Mouse (Mus musculus): Measurements from ENCODE around the gene Ibsp. TPM values are rescaled to one million over a fixed set of nuclear protein-coding genes. Genes with fewer than 3 reads are reported as not detected.

Ibsp gene
- total RNA-seq, 4 experiments from 2014 or later, result not detected

- no peak for DNase-seq (ENCODE audit: low spot score in 2 of 2)
Measured at GRCm38 (mm10) chr5:104340513-104340829, 41.5 kb downstream of the Ibsp start.

GRCm38 (mm10) chr5:104342881-104343280 lies 43.9 kb downstream of the Ibsp start:
- no peak for DNase-seq (ENCODE audit: low spot score in 2 of 2)

- DNase-seq (ENCODE audit: low spot score in 2 of 2), result no peak
Measured at GRCm38 (mm10) chr5:104344526-104345240, 45.7 kb downstream of the Ibsp start.

- DNase-seq (ENCODE audit: low spot score in 2 of 2), result no peak
Measured at GRCm38 (mm10) chr5:104345241-104345630, 46.3 kb downstream of the Ibsp start.

- DNase-seq (ENCODE audit: low spot score in 2 of 2), result no peak
Measured at GRCm38 (mm10) chr5:104351041-104351440, 52.1 kb downstream of the Ibsp start.

- DNase-seq (ENCODE audit: low spot score in 2 of 2), result no peak
Measured at GRCm38 (mm10) chr5:104351874-104352273, 52.9 kb downstream of the Ibsp start.

- DNase-seq (ENCODE audit: low spot score in 2 of 2), result no peak
Measured at GRCm38 (mm10) chr5:104357575-104357974, 58.6 kb downstream of the Ibsp start.

- DNase-seq (ENCODE audit: low spot score in 2 of 2), result no peak
Measured at GRCm38 (mm10) chr5:104358592-104358991, 59.6 kb downstream of the Ibsp start.

GRCm38 (mm10) chr5:104359257-104359656 lies 60.3 kb downstream of the Ibsp start:
- no peak for DNase-seq (ENCODE audit: low spot score in 2 of 2)

Small RNAs within 50 kb of the gene (microRNA-seq; reads per million reads assigned to microRNA genes)
- not detected for gene Gm23616

Other genes with a start within 250 kb of the Ibsp start
- not detected for gene Gm17660, start 221.6 kb upstream of the Ibsp start, total RNA-seq (2022)
- gene Sparcl1, start 185.4 kb upstream of the Ibsp start, total RNA-seq (2022), result 100 to 1,000 TPM in 2 of 4 experiments, 10 to 100 TPM in 2; 70.3 to 108 (median 94.1) TPM
- gene Dspp, start 128.5 kb upstream of the Ibsp start, total RNA-seq (2022), result not detected
- 1 to 10 TPM in 1 of 4 experiments, under 1 TPM in 3; 0.51 to 1.2 (median 0.68) TPM for gene Dmp1, start 96.6 kb upstream of the Ibsp start, total RNA-seq (2022)
- not detected for gene Mepe, start 26.2 kb downstream of the Ibsp start, total RNA-seq (2022)
- gene Spp1, start 135.9 kb downstream of the Ibsp start, total RNA-seq (2022), result 1 to 10 TPM in 3 of 4 experiments, under 1 TPM in 1; 0.75 to 4.6 (median 2.4) TPM
- gene Pkd2, start 160.3 kb downstream of the Ibsp start, total RNA-seq (2022), result 1 to 10 TPM; 6.1 to 9.3 (median 7.6) TPM
- gene BC005561, start 209.2 kb downstream of the Ibsp start, total RNA-seq (2022), result 1 to 10 TPM; 2.7 to 3.5 (median 3.3) TPM

Measured in gastrocnemius, adult 8-10 months (tissue).